Mouse (Mus musculus): ENCODE measurements around the gene Cep170.

Gene Cep170

DNA sequence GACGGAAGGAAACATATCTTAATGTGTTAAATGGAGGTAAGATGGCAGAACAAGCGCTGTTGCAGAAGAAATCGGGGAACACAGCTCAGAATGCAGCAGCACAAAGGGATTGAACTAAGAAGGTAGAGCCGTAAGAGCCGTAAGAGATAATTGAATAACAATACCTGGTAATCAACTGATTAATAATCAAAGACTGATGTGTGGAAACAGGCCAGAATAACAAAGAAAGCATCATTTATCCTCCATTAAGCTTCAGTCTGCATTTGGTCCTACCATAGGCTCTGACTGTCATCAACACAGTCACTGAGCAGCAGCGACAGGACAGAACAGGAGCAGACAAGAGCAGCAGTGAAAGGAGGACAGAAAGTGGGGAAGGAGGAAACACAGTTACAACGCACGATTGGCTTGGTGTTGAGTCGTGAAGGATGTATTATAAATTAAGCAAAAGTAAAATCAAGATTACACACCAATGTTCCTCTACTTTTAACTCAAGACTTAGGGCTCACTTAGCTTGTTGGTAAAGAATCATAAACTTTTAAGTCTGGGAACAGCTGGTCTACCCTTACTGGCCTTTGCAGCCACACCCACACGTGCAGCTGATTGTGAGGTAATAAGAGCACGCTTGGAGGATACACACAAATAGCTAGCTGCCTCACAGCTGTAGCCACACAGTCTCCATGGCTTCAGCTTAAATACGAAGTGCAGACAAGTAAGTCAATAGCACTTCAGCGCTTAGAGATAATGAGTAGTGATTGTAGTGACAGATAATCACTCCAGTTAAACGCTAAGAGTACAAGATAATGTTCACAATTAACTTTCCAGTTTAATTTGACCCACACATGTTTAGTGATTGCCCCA, 59.8 kb downstream of the Cep170 start:
- no peak for DNase-seq (ENCODE audit: low read depth in 1 of 2, low spot score in 2 of 2)

DNA sequence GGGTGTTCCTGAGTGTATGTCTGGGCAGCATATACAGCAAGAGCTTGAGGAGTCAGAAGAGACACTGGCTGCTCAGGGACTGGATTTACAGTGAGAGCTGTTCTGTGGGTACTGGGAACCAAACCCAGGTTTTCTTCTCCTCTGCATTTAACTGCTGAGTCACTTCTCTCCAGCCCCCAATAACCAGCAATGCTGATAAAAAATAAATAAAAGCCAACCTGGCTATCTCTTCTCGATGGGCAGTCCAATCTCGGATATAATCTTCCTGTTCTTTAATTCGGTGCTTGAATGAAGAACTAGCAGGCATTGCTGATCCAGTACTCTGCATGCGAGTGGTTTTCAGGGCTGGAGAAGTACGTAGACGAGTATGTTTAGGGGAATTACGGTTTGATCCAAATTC, 64.2 kb downstream of the Cep170 start:
- no peak for DNase-seq (ENCODE audit: low read depth in 1 of 2, low spot score in 2 of 2)

DNA sequence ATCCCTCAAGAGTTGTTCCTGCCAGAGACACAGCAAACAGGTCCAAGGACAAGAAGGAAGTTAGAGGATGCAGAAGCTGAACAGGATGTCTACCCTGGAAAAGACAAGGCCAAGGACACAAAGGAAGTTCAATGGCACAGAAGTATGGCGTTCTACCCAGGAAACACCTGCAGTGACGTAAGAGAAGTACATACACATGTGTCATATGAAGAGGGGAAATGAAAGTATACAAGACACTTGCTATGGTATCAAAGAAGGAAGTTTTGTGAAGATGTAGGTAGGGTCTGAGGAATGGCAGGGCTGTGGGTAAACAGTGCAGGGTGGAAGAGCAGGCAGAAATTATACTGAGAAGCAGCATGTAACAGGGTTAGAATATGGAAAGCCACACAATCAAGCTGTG, 81.0 kb downstream of the Cep170 start:
- no peak for DNase-seq (ENCODE audit: low read depth in 1 of 2, low spot score in 2 of 2)

DNA sequence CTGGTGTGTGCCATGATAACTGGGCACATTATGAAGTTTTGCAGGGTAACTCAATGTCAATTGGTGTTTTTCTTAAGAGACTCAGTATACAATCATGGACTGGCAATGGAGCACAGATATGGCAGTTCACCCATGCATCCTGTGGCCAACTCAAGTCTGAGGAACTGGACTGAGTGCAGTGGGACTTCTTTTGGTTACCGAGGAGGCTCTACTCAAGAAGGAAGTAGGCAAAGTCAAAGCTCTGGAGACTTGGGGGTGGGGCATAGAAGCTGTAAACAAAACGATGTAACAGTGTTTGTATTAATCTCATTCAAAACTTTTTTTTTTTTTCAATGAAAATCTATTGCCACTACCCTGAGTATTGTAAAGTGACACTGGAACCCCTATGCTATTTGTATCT, 83.3 kb downstream of the Cep170 start:
- DNase-seq (ENCODE audit: low read depth in 1 of 2, low spot score in 2 of 2) = no peak

DNA sequence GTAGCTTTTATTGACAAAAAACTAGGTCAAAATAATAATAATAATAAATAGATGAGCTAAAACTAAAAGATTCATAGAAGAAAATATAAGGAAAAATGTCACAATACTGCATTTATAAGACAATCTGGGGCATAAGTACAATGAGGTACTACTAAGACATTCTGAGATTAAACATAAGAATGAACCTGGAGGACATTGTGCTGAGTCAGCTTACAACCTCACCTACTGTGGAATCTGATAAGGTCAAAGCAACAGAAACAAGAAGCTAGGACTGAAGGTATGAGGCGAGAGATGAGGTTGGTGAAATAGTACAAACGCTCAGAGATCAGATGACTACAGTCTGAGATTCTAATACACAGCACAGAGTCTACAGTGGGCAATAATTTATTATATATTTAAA, 86.5 kb downstream of the Cep170 start:
- no peak for DNase-seq (ENCODE audit: low read depth in 1 of 2, low spot score in 2 of 2)

DNA sequence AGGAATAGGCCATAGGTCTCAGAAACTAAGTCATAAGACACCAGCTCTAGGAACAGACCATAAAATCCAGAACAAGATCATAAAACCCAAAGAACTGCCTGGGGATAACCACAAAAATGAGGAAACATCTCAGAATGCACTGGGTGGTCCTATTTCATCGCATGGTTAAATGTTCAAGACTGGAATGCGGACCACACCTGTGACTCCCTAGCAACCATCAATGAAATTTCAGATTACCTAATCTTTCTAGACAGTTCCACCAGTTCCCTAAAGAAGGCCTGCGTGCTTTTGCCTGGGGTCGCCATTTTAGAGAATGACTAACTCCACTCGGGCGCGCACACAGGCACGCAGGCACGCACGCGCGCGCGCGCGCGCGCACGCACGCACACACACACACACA, 89.1 kb downstream of the Cep170 start:
- no peak for DNase-seq (ENCODE audit: low read depth in 1 of 2, low spot score in 2 of 2)

DNA sequence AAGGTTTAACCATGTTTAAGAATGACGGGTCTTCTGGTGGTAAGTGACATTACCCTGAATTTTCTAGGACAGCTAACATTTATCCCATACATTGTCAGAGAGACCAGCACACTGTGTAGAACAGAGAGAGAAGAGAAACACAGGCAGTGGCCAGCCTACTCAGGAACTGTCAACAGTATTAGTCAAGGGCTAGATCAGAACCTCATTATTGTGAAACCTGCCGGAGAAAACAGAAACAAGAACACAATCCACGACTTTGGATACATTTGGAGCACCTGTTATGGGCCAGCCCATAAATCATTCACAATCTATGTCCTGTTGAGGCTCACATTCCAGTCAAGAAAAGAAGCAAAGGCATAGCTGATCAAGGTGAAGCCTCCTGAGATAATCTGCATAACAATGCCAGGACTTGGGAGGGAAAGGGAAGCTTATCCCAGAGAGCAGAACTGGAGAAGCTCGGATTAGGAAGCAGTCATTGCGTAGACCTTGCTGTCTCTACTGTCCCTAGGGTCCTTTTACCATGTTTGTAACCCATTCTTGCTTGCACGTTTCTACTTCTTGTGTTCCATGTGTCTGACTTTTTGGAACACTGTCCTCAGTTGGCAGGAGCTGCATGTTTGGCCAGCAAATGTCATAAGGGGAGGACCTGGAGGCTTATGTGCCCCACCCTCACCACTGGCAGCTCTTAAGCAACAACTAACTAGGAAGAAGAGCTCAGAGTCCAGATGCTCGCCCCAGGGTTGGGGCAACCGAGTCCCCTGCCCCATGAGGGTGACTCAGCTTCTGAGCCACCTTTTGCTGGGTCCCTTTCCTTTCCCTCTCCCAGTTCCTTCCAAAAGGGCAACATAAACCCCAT, 89.8 kb downstream of the Cep170 start:
- DNase-seq (ENCODE audit: low read depth in 1 of 2, low spot score in 2 of 2) = no peak

DNA sequence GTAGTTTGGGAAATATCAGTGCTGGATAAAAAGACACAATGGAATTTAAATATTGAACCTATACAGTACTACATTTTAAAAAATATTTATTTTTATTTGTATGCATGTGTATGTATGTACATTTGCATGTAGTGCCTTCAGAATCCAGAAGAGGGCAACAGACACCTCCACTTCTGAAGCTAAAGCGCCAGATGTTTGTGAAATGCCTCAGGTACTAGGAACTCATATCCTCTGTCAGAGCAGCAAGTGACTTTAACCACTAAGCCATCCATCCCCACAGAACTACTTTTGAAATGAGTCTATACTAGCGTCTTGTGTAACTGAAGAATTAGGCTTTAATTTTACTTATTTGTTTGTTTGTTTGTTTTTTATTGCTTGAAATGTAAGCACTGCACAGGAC, 101.4 kb downstream of the Cep170 start:
- no peak for DNase-seq (ENCODE audit: low read depth in 1 of 2, low spot score in 2 of 2)

DNA sequence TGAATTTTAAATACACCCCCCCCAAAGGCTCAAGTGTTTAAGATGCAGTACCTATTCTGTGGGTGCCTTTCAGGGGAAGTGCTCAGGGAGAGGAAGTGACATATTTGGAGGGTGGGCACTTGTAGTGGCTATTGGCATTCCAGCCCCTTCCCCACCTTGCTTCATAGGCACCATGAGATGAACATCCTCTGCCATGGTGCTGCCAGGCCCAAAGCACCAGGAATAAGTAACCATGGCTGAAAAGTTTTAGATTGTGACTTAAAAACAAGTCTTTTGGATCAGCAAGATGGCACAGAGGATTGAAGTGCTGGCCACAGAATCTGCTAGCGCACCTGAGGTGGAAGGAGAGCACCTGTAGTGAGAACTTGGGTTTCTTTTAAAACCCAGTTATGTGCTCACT, 113.6 kb downstream of the Cep170 start:
- no peak for DNase-seq (ENCODE audit: low read depth in 1 of 2, low spot score in 2 of 2)

DNA sequence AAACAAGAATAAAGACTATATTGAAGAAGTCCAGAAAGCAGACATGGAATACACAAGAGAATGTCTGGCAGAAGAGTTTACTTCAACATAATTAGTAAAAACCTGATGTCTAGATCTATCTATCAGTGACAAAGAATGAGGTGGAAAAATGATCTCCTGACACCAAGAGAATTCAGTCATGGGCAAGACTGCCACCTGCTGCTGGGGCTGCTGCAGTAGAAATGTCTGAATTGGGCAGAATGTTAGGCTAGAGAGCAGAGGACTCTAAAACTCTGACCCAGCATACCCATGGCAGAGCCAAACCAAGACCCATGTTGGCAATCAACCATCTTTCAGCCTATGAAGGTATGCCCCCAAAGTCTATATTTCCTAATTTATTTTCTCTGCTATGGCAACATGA, 114.1 kb downstream of the Cep170 start:
- DNase-seq (ENCODE audit: low read depth in 1 of 2, low spot score in 2 of 2) = no peak

DNA sequence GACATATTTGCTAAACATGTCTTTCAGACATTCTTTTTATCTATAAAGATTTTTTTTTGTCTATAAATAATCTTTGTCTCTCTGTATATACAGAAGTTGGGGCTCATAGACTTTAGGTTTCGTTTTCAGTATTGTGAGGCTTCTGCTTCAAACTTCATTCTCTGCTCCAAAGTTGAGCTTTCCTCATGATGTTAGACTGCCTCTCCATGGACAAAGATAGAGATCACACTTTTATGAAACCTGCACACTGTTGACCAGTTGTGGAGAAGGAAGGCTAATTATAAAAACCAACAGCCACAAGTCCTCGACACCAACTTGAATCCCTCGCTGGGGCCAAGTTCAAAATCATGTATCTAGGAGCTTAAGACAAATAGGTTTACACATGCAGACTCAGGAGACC, 115.2 kb downstream of the Cep170 start:
- DNase-seq (ENCODE audit: low read depth in 1 of 2, low spot score in 2 of 2) = no peak

DNA sequence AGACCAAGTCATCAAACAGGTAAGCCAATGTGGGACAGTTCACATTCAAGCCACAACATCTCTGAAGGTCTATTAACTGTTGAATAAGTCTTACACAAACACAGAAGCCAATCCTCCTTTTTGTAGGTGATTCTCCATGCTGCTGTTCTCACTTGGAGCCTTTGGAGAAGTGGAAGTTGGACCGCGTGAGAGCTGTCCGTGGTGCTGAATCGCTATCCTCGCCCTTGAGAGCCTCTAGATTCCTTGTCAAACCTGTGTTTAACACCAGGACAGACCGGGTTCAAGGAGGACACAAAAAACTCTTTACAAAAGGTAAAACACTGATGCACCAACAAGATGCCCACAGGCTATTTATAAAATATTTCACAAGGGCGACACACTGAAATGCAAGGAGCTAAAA, 116.8 kb downstream of the Cep170 start:
- DNase-seq (ENCODE audit: low read depth in 1 of 2, low spot score in 2 of 2) = no peak

DNA sequence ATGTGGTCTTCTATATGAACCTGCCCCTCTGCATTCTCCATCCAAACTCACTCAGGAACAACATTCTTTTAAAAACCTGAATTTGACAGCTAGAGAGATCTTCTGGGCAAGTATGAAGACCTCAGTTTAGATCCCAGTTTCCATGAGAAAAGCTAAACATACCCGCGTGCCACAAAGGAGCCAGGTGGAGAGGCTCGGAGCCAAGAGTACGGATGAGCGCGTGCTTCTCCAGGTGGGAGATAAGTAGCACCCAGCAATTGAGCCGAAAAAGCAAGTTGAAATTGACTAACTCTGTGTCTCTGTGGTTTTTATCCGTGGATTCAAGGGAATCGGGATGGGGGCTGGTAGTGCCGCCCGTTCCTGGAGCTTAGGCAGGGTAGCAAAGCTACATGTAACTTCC, 122.8 kb downstream of the Cep170 start:
- no peak for DNase-seq (ENCODE audit: low read depth in 1 of 2, low spot score in 2 of 2)

DNA sequence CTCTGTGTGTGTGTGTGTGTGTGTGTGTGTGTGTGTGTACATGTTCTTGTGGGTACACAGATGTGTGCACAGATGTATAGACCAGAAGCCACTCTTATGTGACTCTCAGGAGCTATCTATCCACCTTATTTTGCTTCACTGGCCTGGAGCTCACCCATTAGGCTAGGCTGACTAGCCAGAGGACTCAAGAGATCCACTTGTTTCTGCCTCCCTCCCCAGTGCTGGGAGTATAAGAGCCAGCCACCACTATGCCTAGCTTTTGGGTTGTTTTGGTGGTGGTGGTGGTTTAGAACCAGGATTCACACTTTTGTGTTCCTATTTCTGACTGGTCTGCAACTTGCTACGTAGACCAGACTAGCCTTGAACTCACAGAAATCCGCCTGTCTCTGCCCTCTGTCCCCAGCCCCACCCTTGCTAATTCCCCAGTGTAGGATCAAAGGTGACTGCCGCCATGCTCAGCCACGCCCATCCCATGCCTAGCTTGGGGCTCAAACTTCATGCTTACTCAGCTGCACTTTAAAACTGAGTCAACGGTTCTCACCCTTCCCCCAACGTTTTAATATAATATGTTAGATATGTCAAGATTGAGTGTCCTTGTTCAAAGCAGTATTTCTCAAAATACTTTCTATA, 125.5 kb downstream of the Cep170 start:
- no peak for DNase-seq (ENCODE audit: low read depth in 1 of 2, low spot score in 2 of 2)

All from monocyte, adult 2 months (primary cell).